Mouse (Mus musculus) left cerebral cortex, postnatal 10 days (tissue): ENCODE results near the gene Nwd1. TPM values are rescaled to one million over a fixed set of nuclear protein-coding genes. Genes with fewer than 3 reads are reported as not detected.
"Not testable (repeated sequence)": the region's sequence is repeated elsewhere in the genome, so short reads cannot be mapped to it uniquely, and the experiment has no call there.

Experiments
- DNase-seq, 2 experiments: peaks; one replicate each; pipeline ENCODE4 v3.0.0; 2021 to 2022; ENCODE audit warnings: low spot score in 2 of 2, mixed read lengths in 1 of 2; ENCODE audit errors: extremely low spot score in 1 of 2
- intact Hi-C: fragments of 180-260 bp; cut with DNase I; formaldehyde crosslinking; loops from one replicate; pipeline ENCODE4 v1.15.1; 2025
- total RNA-seq, 2 experiments: library from RNA; stranded (reverse); gene quantifications; 2 replicates each; pipeline ENCODE4 v1.2.3; 2021

Gene Nwd1
- 10 to 100 TPM; 24.2 to 28.1 TPM for total RNA-seq

- intact Hi-C loops = no loop called here
- peak; percentile 93 for DNase-seq
Measured at GRCm38 (mm10) chr8:72646060-72646767, at the start of gene Nwd1. TSS of gene Nwd1 (plus strand) at chr8:72646711.

DNA sequence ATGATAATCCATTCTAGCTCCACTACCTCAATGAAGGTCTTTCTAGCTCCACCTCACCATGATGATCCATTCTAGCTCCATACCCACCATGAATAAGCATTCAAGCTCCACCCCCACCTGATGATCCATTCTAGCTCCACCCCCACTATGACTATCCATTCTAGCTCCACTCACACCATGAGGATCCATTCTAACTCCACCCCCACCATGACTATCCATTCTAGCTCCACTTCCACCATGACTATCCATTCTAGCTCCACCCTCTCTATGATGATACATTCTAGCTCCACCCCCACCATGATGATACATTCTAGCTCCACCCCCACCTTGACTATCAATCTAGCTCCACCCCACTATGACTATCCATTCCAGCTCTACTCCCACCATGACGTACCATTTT lies 3.6 kb upstream of the Nwd1 start:
- intact Hi-C loops = no loop called here
- no peak for DNase-seq

- intact Hi-C loops = no loop called here
- DNase-seq = peak; percentile 46 to 62
Measured at GRCm38 (mm10) chr8:72644601-72645000, 1.9 kb upstream of the Nwd1 start.

DNA sequence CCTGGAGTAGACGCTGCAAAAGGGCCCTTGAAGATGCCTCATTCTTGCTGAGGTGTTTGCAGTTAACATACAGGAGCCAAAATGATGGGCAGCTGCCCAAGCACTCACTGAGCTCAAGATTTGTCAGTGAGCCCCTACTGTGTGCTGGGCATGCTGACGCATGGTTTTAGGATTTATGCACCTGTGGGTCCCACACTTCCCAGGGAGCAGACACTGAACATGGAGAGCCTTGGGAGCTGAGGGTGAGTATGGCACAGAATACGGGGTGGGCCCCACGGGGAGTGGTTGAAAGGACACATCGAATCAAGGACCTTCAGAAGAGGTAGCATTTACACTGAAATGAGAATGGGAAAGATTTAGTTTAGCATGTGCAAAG lies 245 bp downstream of the Nwd1 start:
- intact Hi-C loops = no loop called here

DNA sequence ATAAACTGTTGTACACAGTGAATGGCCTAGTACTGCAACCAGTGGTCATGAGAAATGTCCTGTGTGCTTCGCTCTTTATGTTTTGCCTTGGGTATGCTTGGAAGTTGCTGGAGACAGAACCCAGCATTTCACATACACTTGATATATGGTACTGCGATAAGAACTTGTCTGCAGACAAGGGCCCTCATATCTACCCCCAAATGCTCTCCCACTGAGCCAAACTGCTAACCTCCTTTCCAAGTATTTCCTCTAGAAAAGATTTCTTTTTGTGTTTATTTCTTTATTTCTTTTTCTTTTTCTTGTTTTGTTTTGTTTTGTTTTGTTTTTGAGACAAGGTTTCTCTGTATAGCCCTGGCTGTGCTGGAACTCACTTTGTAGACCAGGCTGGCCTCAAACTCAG lies 4.2 kb downstream of the Nwd1 start:
- DNase-seq = no peak
- intact Hi-C loops = no loop called here

More for the DNA sequence above, 245 bp downstream of the Nwd1 start:
- no peak for DNase-seq

DNA sequence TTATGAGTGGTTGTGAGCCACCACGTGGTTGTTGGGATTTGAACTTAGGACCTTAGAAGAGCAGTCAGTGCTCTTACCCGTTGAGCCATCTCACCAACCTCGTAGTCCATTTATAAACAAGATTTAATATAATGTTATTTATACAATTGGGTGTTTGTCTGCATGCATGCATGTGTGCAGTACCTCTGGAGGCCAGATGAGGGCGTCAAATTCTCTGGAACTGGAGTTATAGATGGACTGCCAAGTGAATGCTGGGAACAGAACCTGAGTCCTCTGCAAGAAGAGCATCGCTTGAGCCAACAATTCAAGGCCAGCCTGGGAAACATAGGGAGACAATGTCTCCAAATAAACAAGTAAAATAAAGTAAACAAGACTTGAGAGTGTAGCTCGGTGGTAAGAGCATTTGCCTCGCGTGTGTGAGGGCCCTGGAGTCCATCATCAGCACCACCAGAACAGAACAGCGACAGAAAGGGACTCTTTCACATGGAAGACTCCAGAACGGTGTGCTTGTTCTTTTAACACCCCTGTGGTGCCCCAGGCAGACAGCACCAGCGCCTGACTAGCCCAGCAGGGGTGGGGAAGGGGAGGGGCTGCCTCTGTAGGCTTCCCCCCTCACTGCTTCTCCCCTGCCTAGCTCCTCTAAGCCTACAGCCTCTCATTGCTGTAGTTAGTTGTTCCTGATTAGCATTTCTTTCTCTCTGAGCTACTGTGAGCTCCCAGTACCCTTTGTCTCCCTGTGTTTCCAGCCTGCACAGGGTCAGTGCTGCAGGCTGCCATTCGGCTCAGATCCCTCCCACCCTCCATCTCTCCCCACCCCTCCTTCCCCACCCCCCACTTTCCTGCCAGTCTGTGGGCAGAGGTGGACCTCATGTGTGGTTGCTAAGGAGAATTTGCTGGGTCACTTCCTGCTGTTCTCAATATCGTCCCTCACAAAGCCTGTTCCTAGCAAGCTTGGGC lies 8.3 kb downstream of the Nwd1 start:
- peak; percentile 41 to 68 for DNase-seq
- intact Hi-C loops = no loop called here

DNA sequence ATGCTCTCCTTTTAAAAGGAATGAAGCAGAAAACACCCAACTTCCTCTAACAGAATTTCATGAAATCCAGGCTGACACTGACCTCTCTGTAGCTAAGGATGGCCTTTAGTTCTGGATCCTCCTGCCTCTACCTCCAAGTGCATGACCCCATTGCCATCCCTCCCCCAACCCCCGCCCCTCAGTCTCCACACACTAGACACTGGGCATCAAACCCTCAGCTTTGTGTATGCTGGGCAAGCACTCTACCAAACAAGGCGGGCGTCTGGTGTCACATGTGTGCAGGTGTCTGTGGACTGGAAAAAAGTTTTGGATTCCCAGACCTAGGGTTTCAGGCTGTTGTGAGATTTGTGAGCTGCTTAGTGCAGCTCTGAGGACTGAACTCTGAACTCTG lies 9.0 kb downstream of the Nwd1 start:
- intact Hi-C loops = no loop called here
- DNase-seq = no peak

- intact Hi-C loops = no loop called here
- no peak for DNase-seq
Measured at GRCm38 (mm10) chr8:72659967-72660366, 13.5 kb downstream of the Nwd1 start.

DNA sequence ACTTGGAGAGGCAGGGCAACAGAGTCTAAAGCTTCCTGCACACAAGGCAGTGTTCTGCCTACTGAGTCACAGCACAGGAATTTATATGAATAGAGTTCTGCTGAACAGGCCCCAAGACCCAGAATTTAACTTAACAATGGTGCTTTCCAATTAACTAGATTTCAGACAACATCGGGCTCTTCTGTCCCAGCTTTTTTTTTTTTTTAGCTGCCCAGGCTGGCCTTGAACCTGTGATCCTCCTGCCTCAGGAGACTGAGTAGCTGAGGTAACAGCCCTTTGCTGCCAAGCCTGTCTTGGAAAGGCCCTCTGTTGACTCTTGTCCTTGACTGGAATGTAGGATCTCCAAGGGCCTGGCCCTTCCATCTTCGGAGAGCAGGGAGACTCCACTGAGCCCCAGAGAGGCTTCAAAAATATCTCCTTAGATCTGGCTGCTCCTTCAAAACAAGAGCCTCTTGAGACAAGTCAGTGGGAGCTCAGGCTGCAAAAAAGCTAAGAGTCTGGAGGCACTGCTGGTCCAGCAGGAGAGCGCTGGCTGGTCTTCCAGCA lies 17.7 kb downstream of the Nwd1 start:
- DNase-seq = no peak

GRCm38 (mm10) chr8:72664757-72665156 lies 18.2 kb downstream of the Nwd1 start:
- intact Hi-C loops = no loop called here
- DNase-seq = no peak

More for the DNA sequence above, 17.7 kb downstream of the Nwd1 start:
- intact Hi-C loops = no loop called here

GRCm38 (mm10) chr8:72665405-72665804 lies 18.9 kb downstream of the Nwd1 start:
- intact Hi-C loops = no loop called here
- no peak for DNase-seq

DNA sequence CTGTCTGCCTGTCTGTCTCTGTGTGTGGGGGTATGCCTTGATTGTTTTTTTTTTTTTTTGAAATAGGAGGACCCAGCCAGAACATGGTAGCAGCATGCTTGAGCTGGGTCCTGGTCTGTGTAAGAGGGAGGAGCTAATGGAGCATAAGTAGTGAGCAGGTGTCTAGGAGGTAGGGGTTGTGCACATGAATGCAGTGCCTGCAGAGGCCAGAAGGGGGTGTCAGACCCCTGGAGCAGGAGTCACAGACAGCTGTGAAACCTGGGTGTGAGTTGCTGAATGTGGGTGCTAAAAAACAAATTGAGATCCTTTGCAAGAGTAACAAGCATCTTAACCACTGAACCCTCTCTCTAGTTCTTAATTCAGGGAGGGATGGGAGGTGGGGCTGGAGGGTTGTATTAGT lies 22.4 kb downstream of the Nwd1 start:
- intact Hi-C loops = no loop called here
- DNase-seq = no peak

DNA sequence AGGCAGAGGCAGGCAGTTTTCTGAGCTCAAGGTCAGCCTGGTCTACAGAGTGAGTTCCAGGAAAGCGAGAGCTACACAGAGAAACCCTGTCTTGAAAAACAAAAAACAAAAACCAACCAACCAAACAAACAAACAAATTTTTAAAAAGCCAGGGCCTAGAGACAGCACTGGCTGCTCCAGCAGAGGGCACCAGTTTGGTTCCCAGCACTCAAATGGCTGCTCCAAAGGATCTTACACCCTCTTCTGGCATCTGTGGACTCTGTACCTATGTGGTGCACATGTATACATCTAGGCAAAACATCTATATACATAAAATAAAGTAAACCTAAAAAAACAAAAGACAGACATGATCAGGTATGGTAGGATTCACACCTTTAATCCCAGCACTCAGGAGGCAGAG lies 26.3 kb downstream of the Nwd1 start:
- intact Hi-C loops = no loop called here

GRCm38 (mm10) chr8:72674184-72674583 lies 27.7 kb downstream of the Nwd1 start:
- no peak for DNase-seq
- intact Hi-C loops = no loop called here

More for the DNA sequence above, 26.3 kb downstream of the Nwd1 start:
- DNase-seq = no peak

DNA sequence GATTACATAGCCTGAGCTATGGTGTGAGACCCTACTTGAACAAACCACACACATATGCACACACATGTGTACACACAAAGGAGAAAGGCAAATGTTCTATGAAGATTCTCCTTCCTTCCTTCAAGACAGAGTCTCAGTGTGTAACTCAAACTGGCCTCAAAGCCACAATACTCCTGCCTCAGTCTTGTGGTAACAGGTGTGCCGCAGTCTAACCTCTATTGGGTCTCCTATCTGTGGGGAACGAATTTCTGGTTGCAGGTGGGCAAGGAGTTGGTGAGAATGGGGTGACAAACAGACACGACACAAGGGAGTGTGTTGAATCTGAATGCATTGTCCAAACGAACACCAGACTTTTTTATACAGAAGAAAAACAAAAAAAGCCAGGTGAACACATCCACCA lies 29.9 kb downstream of the Nwd1 start:
- intact Hi-C loops = no loop called here
- DNase-seq = no peak

DNA sequence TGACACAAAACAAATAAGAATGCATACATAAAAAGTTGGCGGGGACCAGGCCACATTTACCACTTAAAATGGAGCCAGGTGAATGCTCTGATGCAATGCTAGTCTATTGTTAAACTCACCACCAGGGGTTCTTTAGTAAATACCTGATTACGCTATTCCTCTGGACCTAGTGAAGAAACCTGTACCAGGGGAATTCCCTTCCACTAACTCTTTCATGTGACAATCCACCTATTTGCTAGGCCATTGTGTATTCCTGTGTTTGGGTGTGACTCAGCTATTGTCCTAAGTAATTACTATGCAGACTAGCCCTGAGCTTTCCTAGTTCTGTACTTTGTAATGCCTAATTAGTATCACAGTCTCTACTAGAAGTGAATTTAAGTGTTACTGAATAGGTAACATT lies 30.3 kb downstream of the Nwd1 start:
- DNase-seq, intact Hi-C loops: not testable (repeated sequence)

DNA sequence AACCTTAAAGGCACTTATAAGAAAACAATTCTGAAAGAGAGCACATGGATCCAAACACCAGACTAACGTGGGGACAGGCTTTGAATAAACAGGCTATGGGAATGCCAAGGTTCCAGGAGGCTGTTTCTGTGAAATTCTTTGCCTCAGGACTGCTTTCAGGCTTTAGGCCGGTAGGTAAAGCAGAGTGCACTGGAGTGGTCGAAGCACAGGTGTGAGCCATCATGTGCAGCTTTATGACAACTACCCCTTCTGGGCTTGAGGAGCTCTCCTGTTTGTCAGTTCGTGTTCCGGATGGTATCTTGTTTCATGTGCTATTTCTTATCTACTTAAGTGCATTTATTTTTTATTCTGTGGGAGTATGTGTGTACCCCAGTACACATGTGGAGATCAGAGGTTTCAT lies 30.8 kb downstream of the Nwd1 start:
- intact Hi-C loops = no loop called here

DNA sequence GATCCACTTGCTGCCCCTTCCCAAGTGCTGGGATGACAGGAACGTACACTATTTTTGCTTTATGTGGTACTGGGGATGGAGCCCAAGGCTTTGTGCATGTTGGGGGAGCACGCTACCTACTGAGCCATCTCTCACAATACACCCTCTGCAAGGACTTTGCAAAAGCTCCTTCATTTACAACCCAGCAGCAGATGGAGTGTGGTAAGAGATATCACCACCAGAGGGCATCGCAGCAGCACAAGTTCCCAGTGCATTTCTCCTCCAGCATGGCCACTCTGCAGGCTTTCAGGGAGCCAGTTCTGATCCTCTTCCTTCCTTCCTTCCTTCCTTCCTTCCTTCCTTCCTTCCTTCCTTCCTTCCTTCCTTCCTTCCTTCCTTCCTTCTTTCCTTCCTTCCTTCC lies 33.6 kb downstream of the Nwd1 start:
- DNase-seq = peak; percentile 73 to 74
- intact Hi-C loops = loop anchor here (5.0 kb wide), 1 partner anchor 67 kb away; no protein-coding TSS in a partner anchor

More for the DNA sequence above, 30.8 kb downstream of the Nwd1 start:
- DNase-seq = no peak

DNA sequence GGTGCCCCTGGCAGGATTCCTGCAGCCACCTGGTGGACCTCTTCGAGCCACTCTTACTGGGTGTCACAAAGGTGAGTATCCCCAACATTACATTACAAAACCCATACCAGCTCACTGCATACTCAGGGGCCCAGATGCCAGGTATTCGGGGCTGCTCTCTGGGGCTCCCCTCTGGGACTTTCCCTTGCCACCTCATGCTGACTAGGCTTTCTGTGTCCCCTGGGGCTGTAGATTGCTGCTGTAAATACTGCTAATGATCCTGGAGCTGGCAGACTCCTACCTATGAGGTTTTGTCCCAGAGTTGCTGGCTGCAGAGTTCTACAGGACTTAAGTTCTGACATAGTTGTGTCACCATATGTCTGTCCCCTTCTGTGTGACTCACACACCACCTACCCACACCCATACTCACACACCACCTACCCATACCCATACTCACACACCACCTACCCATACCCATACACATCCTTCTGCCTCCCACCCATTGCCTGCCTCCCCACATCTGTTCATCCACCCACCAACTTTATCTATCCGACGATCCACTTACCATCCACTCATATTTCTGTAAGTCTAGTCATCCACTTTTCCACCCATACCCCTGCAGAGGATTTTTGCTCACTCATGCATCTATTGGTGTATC lies 35.7 kb downstream of the Nwd1 start:
- no peak for DNase-seq
- intact Hi-C loops = loop anchor here (5.0 kb wide), 1 partner anchor 65 kb away; no protein-coding TSS in a partner anchor
